Mouse (Mus musculus): ENCODE data around the gene Plpp2. TPM values are rescaled to one million over a fixed set of nuclear protein-coding genes. Genes with fewer than 3 reads are reported as not detected.

The Plpp2 gene
- total RNA-seq (2022) = 1 to 10 TPM; 5.6 to 9.3 (median 6.9) TPM

- peak; percentile 38 to 44 for DNase-seq (ENCODE audit: low spot score in 2 of 2)
Observed at GRCm38 (mm10) chr10:79533126-79533911, at the start of gene Plpp2. Gene Plpp2 (minus strand): TSS chr10:79533796.

DNA sequence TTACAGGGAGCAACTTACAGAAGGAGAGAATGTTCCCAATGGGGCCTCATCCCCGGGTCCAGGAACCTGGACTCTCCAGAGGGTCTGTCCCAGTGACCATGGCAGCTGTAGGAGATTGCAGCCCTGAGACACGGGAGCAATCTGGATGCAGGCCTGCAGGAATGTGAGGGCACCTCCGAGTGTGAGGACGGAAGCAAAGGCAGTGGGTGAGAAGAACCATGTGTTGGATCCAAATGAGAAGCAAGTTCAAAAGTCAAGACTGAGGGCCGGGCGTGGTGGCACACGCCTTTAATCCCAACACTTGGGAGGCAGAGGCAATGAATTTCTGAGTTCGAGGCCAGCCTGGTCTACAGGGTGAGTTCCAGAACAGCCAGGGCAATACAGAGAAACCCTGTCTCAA is 47.9 kb upstream of the Plpp2 start:
- DNase-seq (ENCODE audit: low spot score in 2 of 2) = no peak

DNA sequence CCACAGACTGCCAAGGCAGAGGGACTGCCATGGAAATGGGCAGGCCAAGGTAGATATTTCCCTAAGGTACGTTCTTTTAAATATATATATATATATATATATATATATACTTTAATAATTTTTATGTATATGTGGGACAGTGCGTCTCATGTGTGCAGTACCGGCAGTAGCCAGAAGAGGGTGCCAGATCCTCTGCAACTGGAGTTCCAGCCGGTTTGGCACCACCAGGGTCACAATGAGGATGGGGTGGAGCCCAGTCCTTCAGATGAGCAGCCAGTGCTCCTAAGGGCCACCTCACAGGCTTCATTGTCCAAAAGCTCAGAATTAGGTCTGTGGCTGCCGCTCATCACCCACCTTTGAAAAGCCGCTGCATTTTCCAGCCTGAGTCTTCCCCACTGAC is 47.2 kb upstream of the Plpp2 start:
- no peak for DNase-seq (ENCODE audit: low spot score in 2 of 2)

DNA sequence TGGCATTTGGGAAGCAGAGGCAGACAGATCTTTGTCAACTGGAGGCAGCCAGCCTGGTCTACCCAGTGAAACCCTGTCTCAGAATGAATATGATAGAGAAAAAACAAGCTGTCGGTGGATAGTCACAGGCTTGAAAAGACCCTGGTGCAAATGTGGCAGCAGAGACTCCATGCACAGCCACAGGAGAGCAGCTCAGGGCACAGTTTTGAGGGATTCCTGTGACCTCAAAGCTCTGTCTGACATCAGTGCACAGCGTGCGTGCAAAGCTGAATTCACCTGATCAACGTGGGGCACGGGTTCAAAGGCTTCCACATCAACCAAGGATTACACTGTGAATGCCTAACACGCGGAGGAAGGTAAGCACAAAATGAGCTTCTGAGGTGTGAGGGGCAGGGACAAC is 46.8 kb upstream of the Plpp2 start:
- DNase-seq (ENCODE audit: low spot score in 2 of 2) = no peak

GRCm38 (mm10) chr10:79579781-79580180 is 46.2 kb upstream of the Plpp2 start:
- no peak for DNase-seq (ENCODE audit: low spot score in 2 of 2)

- DNase-seq (ENCODE audit: low spot score in 2 of 2) = no peak
Observed at GRCm38 (mm10) chr10:79578891-79579290, 45.3 kb upstream of the Plpp2 start.

DNA sequence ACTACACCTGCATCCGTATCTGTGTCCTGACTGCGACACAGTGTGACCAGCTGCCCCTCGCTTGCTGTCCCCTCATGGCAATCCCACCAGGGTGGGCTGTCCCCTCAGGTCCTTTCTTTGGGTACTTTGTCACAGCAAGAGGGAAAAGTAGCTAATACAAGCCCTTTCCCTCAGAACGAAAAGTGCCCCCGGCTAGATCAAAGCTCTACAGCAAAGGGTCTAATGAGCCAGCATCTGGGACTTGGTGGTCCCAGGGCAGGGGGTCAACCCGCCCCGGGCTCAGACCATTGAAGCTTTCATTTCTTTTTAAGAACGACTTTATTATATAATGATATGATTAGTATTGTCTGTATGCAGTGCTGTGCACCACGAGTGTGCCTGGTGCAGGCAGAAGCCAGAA is 44.7 kb upstream of the Plpp2 start:
- no peak for DNase-seq (ENCODE audit: low spot score in 2 of 2)

GRCm38 (mm10) chr10:79577376-79577775 is 43.8 kb upstream of the Plpp2 start:
- no peak for DNase-seq (ENCODE audit: low spot score in 2 of 2)

- no peak for DNase-seq (ENCODE audit: low spot score in 2 of 2)
Observed at GRCm38 (mm10) chr10:79575754-79576153, 42.2 kb upstream of the Plpp2 start.

DNA sequence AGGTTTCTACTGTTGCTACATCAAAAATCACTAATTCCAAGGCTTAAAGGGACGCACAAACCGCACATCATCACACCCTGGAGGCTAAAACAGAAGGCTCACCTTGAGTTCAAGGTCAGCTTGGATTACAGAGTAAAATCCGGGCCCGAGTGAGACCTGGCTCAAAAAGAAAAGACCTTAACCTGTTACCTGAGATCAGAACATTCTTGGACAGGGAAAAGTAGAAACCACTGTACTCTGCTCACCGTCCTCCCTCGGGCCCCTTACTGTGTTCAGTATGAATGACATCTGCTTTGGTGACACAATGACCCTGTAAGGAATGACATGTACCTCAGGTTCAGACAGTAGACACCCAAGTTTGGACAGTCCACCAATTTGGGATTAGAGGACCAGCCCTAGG is 41.2 kb upstream of the Plpp2 start:
- DNase-seq (ENCODE audit: low spot score in 2 of 2) = no peak

GRCm38 (mm10) chr10:79574350-79574749 is 40.8 kb upstream of the Plpp2 start:
- DNase-seq (ENCODE audit: low spot score in 2 of 2) = no peak

DNA sequence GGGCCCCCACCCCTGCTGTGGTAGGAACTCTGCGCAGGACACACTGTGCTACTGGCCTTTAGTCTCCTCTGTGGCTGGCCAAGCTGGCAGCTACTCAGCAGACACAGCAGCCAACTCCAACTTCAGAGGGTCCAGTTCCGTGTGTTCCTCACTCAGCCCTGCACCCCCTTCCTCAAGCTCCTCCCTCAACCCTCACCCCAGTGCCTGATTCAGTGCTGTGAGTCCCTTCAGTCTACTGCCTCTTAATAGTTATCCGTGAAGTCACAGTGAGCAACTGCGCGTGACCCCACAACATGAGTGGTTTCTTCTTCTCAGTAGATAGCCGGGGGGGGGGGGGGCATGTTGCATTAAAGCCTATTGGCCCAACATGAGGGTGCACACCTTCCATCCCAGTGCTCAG is 40.0 kb upstream of the Plpp2 start:
- DNase-seq (ENCODE audit: low spot score in 2 of 2) = no peak

GRCm38 (mm10) chr10:79571314-79571713 is 37.7 kb upstream of the Plpp2 start:
- DNase-seq (ENCODE audit: low spot score in 2 of 2) = no peak

DNA sequence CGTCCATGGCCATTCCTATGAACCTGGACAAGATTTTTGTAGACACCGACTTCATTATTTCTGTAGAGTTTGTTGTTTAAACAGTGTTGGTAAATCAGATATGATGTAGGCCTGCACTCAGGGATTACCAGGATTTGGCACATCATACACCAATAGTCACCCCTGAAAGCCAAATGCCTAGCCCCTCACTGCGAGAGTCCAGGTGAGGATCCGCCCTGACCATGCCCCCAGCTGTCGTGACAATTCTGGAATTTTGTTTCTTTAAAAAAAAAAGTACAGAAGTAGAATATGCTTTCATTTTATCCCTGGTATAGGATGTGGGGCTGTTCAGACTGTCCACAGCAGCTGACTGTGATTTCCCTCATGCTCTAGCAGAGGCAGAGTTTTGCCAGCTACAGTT is 36.3 kb upstream of the Plpp2 start:
- DNase-seq (ENCODE audit: low spot score in 2 of 2) = no peak

- DNase-seq (ENCODE audit: low spot score in 2 of 2) = no peak
Observed at GRCm38 (mm10) chr10:79559716-79560115, 26.1 kb upstream of the Plpp2 start.

DNA sequence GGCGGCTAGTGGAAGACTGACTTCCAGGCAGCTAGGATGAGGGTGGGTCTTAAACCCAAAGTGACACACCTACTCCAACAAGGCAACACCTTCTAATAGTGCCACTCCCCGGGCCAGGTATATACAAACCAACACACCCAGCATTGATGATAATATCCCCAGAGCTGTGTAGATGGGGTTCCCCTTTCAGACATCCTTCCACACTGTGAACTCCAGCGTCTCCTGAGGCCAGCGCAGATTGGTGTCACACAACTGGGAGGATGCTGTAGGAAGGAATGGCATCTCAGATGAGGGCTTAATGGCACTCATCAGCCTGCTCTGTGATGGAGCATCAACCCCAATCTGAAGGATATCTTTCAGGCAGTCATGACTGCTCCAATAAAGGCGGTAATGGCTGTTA is 23.9 kb upstream of the Plpp2 start:
- no peak for DNase-seq (ENCODE audit: low spot score in 2 of 2)

- DNase-seq (ENCODE audit: low spot score in 2 of 2) = no peak
Observed at GRCm38 (mm10) chr10:79556951-79557350, 23.4 kb upstream of the Plpp2 start.

DNA sequence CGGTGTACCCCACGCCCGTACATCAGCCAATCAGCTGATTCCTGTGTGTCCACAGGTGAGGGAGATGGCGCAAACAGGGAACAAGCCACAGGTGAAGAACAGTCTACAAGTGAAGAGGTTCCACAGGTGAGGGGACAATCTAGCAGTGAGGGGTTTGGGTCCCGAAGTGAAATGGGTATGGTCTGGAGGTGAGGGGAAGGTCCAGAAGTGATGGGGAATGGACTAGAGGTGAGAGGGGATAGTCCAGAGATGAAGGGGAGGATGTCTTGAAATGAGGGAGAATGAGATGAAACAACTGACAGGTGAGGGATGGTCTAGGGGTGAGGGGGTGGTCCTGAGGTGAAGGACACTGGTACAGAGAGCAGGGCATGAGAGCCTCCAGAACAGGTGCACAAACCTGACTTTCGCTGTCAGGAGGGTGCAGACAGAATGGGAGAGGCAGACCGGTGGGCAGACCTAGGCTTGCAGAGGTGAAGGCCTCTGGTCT is 21.7 kb upstream of the Plpp2 start:
- DNase-seq (ENCODE audit: low spot score in 2 of 2) = no peak

GRCm38 (mm10) chr10:79554330-79555237 is 21.0 kb upstream of the Plpp2 start, which contains the start of gene Mier2:
Gene Mier2 (minus strand): TSS chr10:79555199.
- peak; percentile 66 to 78 for DNase-seq (ENCODE audit: low spot score in 2 of 2)

DNA sequence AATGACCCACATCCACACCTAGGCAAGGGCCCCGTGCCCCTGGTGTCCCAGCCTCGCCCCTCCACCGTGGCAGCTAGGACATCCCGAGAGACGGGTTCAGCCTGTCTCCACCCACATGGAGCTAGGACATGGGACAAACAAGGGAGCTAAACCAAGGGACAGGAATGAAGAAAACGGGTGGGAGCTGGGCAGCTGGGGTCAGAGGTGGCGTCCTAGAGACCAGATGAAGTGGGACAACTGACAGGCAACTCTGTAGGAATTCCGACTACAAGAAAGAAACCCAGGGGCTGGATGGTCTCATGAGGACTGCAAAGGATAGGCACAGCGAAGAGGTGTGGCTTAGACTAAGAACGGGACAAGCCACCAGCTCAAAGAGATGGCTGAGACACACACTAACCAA is 20.1 kb upstream of the Plpp2 start:
- DNase-seq (ENCODE audit: low spot score in 2 of 2) = no peak

GRCm38 (mm10) chr10:79553176-79553575 is 19.6 kb upstream of the Plpp2 start:
- no peak for DNase-seq (ENCODE audit: low spot score in 2 of 2)

DNA sequence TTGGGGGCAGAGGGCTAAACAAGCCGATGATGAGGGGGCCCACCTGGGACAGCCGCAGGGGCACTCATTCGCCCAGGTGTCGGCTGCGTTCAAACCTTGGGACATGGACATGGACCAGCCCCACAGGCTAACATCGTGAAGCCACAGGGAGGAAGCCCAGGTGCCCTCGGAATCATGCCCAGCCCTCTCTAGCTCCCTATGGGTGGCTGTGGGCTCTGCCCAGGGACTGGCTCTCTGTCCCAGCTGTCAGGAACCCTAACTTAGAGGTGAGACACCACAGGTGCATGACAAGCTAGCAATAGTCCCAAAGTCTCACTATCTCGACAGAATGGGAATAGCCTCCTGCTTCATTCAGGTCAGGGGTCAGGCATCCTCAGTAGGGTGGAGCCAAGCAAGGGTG is 18.9 kb upstream of the Plpp2 start:
- DNase-seq (ENCODE audit: low spot score in 2 of 2) = no peak
